Mouse (Mus musculus) lung, postnatal 4 days (tissue): ENCODE results near the gene Olfr1440.

Source experiments
- DNase-seq, 2 experiments: peaks; one replicate each; pipeline ENCODE4 v3.0.0; 2021

Olfr1440 gene

DNA sequence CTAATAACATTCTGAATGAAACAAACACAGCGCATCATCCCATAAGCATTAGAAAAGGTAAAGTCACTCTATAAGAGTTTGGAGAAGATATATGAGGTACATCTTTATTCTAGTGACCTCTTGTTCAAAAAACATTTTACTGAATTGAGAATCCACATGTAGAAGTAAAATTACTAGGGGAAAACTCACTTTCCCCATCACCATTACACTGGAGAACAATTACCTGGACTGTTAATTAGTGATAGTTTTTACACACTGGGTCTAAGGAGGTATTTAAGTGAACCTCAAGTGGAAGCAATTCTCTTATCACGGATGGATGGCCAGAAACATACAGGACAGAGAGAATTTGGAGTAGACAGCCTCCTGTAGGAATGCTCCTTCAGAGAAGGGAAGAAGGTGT is at the start of gene Olfr1440:
Gene Olfr1440 (plus strand): TSS at position 301 of the 400 bp plus-strand sequence.
- DNase-seq: no peak

DNA sequence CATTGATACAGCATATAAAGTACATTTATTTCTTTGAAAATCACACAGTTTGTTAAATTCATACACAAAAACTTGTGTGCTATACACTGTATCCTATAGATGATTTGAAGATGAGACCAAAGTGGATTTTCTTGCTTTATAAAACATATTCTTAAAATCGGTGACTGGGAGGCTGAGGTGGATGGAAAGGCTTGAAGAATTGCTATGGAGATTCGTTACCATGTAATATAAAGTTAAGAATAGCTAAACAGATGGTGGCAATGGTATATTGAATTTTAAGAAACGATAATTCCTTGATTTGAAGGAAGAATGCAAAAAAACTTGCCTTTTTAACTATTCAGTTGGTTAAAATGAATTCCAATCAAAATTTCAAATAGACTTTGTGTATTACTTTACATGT is 14.1 kb upstream of the Olfr1440 start:
- no peak for DNase-seq

DNA sequence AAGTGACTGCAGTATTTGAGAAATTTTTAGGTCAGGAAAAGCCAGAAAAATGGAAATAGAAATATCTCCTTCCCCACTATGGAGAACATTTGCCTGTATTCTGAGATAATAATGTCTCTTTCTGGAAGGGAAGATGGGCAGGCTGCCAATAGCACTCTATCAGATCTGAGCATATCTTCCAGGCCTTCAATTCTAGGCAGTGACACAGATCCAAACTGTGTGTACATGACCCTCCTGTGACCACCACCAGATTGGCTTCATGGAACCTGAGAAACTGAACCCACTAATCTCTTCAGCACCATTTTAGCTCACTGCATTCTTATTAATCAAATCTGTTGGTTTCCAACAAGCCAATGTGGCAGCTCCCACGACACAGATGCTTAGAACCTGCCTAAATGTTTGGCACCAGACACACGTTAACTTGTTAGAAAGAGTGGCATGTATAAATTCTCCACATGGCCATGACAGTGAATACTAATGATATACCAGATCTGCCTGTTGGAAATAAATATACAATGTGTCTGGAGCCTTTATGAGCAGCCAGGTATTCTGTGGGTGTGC is 12.5 kb upstream of the Olfr1440 start:
- no peak for DNase-seq

DNA sequence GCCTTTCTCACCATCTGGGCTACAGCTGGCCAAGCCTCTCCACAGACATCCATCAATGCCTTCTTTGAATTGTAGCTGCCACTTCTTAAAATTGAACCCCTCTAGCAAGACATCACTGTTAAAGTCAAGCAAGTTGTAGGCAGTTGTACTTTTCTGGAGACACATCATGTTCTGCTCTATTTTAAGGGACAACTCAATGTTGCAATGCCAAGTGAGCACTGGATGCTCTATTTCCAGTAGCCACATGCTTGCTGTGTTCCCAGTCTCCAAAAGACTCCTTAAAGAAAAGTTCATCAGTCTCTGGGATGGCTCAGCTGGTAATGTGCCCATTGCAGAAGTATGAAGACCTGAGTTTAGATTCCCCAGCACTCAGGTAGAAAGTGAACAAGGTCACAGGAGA is 26.7 kb downstream of the Olfr1440 start:
- no peak for DNase-seq

DNA sequence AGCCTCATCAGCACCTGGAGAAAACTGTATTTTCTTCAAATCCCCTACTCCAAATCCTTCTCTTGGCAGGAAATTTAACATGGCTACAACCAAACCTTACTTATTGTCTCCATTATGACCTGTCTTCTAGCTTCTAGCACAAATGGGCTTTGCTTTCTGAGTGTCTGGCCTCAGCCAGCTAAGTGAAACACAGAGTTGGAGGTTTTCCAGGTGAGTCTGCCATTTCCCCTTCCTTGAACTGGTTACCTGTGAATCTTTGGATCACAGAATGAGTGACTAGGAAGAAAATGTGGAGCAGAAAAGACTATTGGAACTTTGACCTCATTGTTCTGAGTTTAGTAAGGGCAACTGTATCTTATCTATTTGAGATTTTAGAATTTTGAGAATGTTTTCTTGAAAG is 30.3 kb downstream of the Olfr1440 start, which contains the start of gene Olfr1441:
Gene Olfr1441 (plus strand): TSS at position 73 of the 400 bp plus-strand sequence.
- DNase-seq: no peak

DNA sequence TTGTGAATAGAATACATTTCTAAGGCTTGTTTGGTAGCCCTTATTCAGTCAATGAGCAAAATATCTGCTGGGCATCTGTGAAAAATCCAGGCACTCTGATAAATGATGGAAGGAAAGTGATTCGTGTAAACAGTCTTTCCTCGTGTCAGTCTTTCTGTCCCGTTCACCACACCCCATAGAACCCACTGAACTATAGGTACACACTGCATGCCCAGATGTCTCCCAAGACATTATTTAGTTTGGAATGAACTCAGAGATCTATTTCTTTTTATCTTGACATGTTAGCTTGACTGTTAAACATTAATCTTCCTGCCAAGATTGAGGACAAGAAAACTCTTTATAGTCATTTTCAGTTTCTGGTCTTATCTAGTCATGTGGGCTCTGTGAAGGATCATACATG is 31.2 kb downstream of the Olfr1440 start:
- no peak for DNase-seq

DNA sequence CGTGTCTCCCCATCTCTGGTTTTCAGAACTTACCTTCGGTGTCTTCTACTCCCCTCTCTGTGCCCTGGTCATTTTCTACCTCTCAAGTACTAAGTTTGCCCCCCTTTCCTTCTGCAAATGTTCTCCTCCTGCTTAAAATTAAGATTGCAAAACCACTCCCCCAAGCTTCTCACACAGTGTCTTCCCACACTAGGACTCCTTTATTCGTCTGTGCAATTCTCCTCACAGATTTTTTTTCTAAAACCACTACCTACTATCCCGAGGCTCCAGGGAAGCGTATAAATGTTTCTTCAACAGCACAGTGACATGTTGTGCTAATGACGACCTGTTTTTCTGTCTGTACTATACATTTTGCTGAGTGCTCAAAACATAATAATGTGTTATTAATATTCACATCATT is 33.5 kb downstream of the Olfr1440 start:
- DNase-seq: no peak

DNA sequence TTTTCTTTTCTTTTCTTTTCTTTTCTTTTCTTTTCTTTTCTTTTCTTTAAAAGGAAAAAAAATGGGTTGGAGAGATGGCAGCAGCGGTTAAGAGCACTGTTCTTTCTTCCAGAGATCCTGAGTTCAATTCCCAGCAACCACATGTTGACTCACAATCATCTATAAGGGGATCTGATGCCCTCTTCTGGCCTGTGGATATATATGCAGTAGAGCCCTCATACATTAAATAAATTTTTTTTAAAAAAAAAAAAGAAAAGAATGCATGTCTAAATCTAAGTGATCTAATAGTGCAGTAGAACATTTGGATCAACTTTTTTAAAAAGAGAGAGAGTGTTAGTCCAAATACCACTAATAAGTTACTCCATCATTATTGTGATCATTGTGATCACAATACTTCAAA is 34.6 kb downstream of the Olfr1440 start:
- DNase-seq: no peak

DNA sequence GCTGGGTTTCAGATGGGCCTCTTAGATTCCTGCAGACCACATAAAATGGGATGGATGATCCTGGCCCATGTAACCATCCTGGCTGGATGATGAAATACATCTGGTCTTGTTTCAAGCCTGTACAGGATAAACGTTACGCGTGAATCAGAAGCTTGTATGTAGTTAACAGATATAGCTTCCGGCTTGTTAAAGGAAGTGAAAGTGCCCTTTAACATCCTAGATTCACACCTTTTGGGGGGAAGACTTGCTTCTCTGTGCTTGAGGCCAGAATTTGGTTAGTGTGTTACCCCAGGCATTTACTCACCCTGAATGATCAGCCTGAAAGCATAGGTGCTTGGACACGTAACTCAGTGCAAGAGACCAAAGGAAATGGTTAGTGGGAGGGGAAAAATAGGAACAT is 40.0 kb downstream of the Olfr1440 start:
- DNase-seq: no peak

DNA sequence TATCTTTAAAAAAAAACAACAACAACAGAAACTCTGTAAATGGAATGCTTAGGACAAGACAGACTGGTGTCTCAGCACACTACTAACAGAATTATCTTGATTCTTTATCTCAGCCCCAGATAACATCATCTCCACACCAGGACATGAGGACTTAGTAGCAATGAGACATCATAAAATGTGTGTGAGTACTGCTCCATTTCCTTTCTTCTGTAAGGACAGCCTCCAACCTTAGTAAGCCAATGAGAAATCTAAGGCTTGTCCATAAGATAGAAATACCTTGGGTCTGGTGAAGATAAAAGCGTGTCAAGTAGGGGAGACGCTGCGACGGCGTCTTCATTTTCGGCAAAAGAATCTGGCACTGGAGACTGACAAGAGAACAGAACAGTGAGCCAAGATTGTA is 40.5 kb downstream of the Olfr1440 start, which contains the start of gene Pfpl:
Gene Pfpl (plus strand): TSS at position 301 of the 400 bp plus-strand sequence.
- DNase-seq: no peak

DNA sequence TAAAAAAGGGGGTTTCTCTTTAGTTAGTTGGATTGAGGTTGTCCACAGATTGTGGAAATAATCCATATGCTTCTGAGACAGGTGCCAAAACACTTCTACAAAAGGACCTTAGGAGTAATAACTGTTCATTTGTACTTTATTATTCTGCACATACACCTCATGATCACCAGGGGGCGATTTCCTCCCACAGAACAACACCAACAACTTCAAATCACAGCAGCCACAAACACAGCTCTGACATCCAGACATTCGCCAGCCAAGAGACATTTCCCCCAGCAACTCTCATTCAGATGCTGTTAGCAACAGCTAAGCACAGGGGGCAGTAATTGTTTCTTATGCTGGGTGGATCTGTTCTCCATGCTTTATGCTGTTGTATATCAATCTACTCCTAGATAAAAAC is 46.0 kb downstream of the Olfr1440 start:
- DNase-seq: peak; percentile 42 to 61

DNA sequence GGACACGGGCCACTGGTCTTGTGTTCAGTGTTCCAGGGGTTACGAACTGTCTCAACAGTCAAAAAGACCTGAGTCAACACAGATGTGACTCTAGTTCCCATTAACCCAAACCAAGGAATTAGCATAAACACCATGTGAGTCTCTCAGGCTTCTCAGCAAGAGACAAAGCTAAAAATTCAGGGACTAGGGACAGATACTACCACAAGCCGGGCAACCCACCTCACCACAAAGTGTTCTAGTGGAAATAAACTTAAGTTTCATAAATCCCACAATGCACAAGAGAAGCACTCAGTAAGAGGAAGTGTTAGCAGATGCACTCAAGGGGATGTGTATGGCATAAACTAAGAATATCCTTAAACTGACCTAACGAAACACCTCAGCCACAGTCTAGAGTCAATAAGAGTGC is 47.9 kb downstream of the Olfr1440 start:
- DNase-seq: peak in 1 of 2 experiments; percentile 11

DNA sequence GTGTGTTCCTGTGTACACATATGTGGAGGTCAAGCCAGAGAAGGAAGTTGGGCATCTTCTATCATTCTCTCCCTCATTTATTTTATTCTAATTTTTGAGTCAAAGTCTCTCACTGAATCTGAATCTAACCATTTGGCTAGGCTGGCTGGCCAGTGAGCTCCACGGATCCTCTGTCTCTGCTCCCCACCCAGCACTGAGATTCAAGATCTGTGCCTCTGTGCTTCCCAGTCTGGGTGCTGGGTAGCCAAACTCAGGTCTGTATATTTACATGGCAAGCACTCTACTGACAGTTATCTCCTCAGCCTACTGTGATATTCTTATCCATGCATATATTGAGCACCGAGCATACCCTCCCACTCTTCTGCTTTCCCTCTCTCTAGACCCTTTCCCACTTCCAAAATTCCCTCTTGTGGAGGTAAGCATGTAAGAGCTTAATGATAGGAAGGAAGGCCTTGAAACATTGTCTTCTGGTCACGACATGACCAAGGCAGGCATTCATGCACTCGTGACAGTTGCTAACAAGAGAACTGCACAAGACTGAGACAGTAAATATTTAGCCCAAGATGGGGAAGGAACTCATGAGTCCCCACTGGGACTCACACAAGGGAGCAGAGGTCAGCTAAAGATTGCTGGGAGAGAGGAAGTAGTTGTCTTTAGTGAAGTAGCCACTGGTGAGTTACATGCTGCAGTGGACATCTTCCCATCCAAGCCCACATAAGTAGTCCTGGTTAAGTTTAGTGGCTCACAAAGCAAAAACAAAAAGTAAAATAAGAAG is 48.9 kb downstream of the Olfr1440 start:
- no peak for DNase-seq

DNA sequence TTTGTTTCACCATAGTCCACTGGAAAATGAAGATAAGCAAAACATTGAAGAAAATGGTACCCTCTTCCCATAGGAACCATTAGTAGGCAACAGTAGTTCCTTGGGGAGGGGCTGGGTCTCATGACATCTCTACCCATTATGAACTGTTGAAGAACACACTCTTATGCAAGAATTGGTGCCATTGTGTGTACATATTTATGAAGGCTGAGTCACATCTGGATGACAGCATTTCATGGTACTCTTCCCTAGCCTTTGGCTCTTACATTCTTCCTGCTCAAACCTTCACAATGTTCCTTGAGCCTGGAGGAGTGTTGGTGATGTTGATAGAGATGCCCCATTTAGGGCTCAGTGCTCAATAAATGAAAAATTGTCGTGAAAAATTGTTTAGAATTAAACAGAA is 52.5 kb downstream of the Olfr1440 start:
- DNase-seq: no peak

DNA sequence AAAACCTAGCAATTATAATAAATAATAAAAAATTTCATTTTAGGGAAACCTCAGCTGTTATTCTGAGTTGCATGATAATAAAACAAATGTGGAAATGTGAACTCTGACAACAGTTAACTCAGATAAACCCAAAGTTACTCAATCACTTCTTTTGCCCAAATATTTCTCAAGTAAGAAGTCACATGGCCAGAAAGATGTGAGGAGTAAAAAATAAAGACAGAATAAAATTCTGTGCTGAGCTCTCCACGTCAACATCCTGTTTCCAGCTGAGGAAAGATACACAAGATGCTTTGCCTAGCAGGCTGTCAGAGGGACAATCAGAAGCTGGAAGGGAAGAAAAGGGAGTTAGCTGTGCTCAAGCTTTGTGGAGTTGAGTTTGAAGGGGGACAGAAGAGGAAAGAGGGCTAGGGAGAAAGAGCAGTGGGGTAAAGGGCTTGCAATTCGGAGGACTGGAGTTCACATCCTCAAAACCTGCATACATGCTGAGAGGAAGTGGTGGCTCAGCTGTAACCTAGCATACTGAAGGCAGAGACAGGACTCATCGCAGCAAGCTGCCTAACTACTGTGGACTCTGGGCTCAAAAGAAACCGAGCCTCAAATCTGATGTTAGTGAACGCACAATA is 53.1 kb downstream of the Olfr1440 start:
- DNase-seq: peak in 1 of 2 experiments; percentile 31

DNA sequence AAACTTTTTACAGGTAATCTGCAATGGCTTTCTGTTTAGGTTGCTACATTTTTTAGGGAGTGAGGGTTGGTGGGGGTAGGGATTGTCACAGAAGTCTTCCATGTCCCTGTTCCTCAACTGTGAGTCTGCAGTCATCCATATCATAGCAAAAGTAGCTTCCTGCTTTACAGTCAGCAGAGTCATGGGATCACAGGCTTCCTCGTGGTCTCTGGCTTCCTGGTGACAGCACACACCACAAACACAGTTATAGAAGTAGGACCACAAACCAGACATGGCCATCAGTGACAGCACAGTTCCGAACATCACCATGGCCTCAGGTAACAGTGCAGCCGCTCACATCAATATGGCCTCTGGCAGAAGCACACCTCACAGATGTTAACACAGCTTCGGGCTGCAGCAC is 55.5 kb downstream of the Olfr1440 start:
- peak in 1 of 2 experiments; percentile 18 for DNase-seq

DNA sequence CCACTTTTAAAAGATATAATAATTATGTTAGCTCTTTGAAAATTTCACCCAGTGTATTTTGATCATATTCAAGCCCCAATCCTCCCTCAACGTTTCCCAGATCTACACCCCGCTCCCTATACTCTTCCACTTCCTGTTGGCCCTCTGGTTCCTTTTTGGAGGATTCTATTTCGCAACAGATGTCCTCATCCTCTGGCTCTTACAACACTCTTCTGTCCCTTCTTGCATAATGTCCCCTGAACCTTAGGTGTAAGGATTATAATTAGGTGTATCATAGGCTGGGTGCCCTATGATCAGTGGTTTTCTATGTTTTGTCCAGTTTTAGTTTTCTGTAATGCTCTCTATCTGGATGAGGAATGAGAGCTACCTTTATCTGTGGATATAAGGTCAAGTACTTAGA is 57.9 kb downstream of the Olfr1440 start:
- DNase-seq: no peak
